20 mouse cellular contexts compared by ENCODE assay signal in genomic region chr1:165676993-165677392, GRCm38 (mm10). TPM values are rescaled to one million over a fixed set of nuclear protein-coding genes. Genes with fewer than 3 reads are reported as not detected.
DNase-seq lines count a peak whose midpoint lies in the region; ATAC-seq and TF ChIP-seq lines count a peak whose summit lies in the region.
"Had no signal": no experiment of that assay in that cellular context is flagged by ENCODE, and none has a peak within 500 bp of the region (broad histone marks: within the 10 kb centered on the region; RNA-seq: fewer than 3 reads in every experiment).

No protein-coding gene starts in this region.

- ATAC-seq in cerebellum, adult (ENCODE audit: insufficient number of reproducible peaks, low FRiP score, low TSS enrichment): peak; percentile 27; the same call in 1 of the 2 replicates
- peak; percentile 25; the same call in 1 of the 2 replicates for ATAC-seq in intestine, postnatal 0 days
- no peak for ATAC-seq in intestine, embryonic 15.5 days
- ATAC-seq in heart, embryonic 13.5 days (ENCODE audit: extremely low read depth, insufficient number of reproducible peaks, low FRiP score, low TSS enrichment): no peak
- ATAC-seq: forebrain, postnatal 0 days had no signal

- no peaks in the 10 kb centered on the region for H3K27me3 ChIP-seq in intestine, postnatal 0 days (replicated peaks; ENCODE audit: control insufficient read depth, insufficient read depth, low read length)
- H3K27me3 ChIP-seq in intestine, embryonic 15.5 days (replicated peaks): no peaks in the 10 kb centered on the region
- H3K27me3 ChIP-seq in heart, embryonic 13.5 days (replicated peaks): no peaks in the 10 kb centered on the region
- H3K27me3 ChIP-seq: embryonic facial prominence, embryonic 15.5 days; limb, embryonic 13.5 days; neural tube, embryonic 12.5 days had no signal

- no peak overlapping the region for H3K9ac ChIP-seq in intestine, postnatal 0 days (ENCODE audit: low read depth, low read length)
- H3K9ac ChIP-seq in intestine, embryonic 15.5 days: no peak overlapping the region
- peak overlapping the region; percentile 67 for H3K9ac ChIP-seq in heart, embryonic 13.5 days
- H3K9ac ChIP-seq: embryonic facial prominence, embryonic 15.5 days; forebrain, postnatal 0 days; limb, embryonic 13.5 days; liver, embryonic 14.5 days; neural tube, embryonic 12.5 days had no signal

- H3K27ac ChIP-seq in intestine, postnatal 0 days (ENCODE audit: low read depth, low read length): no peak overlapping the region
- H3K27ac ChIP-seq in intestine, embryonic 15.5 days: no peak overlapping the region
- peak overlapping the region; percentile 83 for H3K27ac ChIP-seq in heart, embryonic 13.5 days (replicated peaks)
- H3K27ac ChIP-seq: embryonic facial prominence, embryonic 15.5 days; limb, embryonic 13.5 days; liver, embryonic 14.5 days; neural tube, embryonic 12.5 days had no signal

- no peaks in the 10 kb centered on the region for H3K4me1 ChIP-seq in intestine, postnatal 0 days (replicated peaks; ENCODE audit: control insufficient read depth, insufficient read depth, low read length)
- peaks cover 7% of the 10 kb centered on the region; the same call in 1 of the 2 replicates for H3K4me1 ChIP-seq in intestine, embryonic 15.5 days (replicated peaks)
- H3K4me1 ChIP-seq in heart, embryonic 13.5 days: peaks cover 93% of the 10 kb centered on the region
- H3K4me1 ChIP-seq: neural tube, embryonic 12.5 days had no signal

- no peaks in the 10 kb centered on the region for H3K9me3 ChIP-seq in intestine, postnatal 0 days (ENCODE audit: control insufficient read depth)
- H3K9me3 ChIP-seq in intestine, embryonic 15.5 days: no peaks in the 10 kb centered on the region
- no peaks in the 10 kb centered on the region for H3K9me3 ChIP-seq in heart, embryonic 13.5 days
- H3K9me3 ChIP-seq: embryonic facial prominence, embryonic 15.5 days; limb, embryonic 13.5 days; neural tube, embryonic 12.5 days had no signal

- TF ChIP-seq CTCF in intestine, postnatal 0 days (IDR thresholded peaks at IDR 0.05; ENCODE audit: low read depth): no peak

- H3K4me2 ChIP-seq in intestine, postnatal 0 days (replicated peaks; ENCODE audit: low read depth): no peak overlapping the region
- H3K4me2 ChIP-seq in intestine, embryonic 15.5 days (replicated peaks): no peak overlapping the region
- H3K4me2 ChIP-seq in heart, embryonic 13.5 days: peak overlapping the region; percentile 27
- H3K4me2 ChIP-seq: embryonic facial prominence, embryonic 15.5 days; limb, embryonic 13.5 days; midbrain, embryonic 11.5 days; neural tube, embryonic 12.5 days had no signal

- H3K36me3 ChIP-seq in intestine, postnatal 0 days (ENCODE audit: control insufficient read depth, insufficient read depth): no peaks in the 10 kb centered on the region
- H3K36me3 ChIP-seq in intestine, embryonic 15.5 days: no peaks in the 10 kb centered on the region
- H3K36me3 ChIP-seq in heart, embryonic 13.5 days: peaks cover 40% of the 10 kb centered on the region
- H3K36me3 ChIP-seq: embryonic facial prominence, embryonic 15.5 days; limb, embryonic 13.5 days; neural tube, embryonic 12.5 days had no signal

- DNase-seq in cerebellum, postnatal 4 days (ENCODE audit: low spot score in 2 of 2): no peak
- DNase-seq in skeletal muscle tissue, adult 2 months (ENCODE audit: low read depth, low spot score): peak; percentile 92
- DNase-seq in spleen, postnatal 36 days (ENCODE audit: low spot score in 2 of 2): no peak
- no peak for DNase-seq in kidney, postnatal 10 days
- DNase-seq: adrenal gland, adult 8-10 months; cerebellum, adult 9-11 months; forebrain, postnatal 0 days; kidney, adult 8-10 months; kidney, postnatal 25 days; right cerebral cortex, adult 18-20 months; thymus, postnatal 36 days had no signal

- no peak overlapping the region for H3K4me3 ChIP-seq in intestine, postnatal 0 days (ENCODE audit: low read depth, low read length)
- H3K4me3 ChIP-seq in intestine, embryonic 15.5 days (replicated peaks): no peak overlapping the region
- no peak overlapping the region for H3K4me3 ChIP-seq in heart, embryonic 13.5 days
- H3K4me3 ChIP-seq: embryonic facial prominence, embryonic 15.5 days; limb, embryonic 13.5 days; neural tube, embryonic 12.5 days had no signal

- 75% methylated on average over 3 of the region's 3 CpGs for WGBS in intestine, postnatal 0 days
- WGBS in intestine, embryonic 15.5 days: 84% methylated on average over 3 of the region's 3 CpGs
- 23% methylated on average over 3 of the region's 3 CpGs for WGBS in heart, embryonic 13.5 days

RNA-seq across cellular contexts. Expression of gene Rcsd1, which starts 32.6 kb away (rescaled TPM):
- polyA plus RNA-seq in intestine, postnatal 0 days (2015; fragmentation: Nextera tagmentation; extraction: Ambion mirVana): 11.7 and 14.2 TPM in 2 replicates
- polyA plus RNA-seq in intestine, embryonic 15.5 days (2015; fragmentation: Nextera tagmentation; extraction: Ambion mirVana): 32.7 and 33.8 TPM in 2 replicates
- polyA plus RNA-seq in heart, embryonic 13.5 days (2015; fragmentation: Nextera tagmentation; extraction: Ambion mirVana): 83.9 and 95.4 TPM in 2 replicates

RNA-seq across cellular contexts. Expression of gene Mpzl1, which starts 42.7 kb away (rescaled TPM):
- polyA plus RNA-seq in intestine, postnatal 0 days (2015; fragmentation: Nextera tagmentation; extraction: Ambion mirVana): 53.3 and 56.3 TPM in 2 replicates
- polyA plus RNA-seq in intestine, embryonic 15.5 days (2015; fragmentation: Nextera tagmentation; extraction: Ambion mirVana): 129 and 130 TPM in 2 replicates
- polyA plus RNA-seq in heart, embryonic 13.5 days (2015; fragmentation: Nextera tagmentation; extraction: Ambion mirVana): 106 and 116 TPM in 2 replicates

Comparison
In these comparisons a context has a peak if more than half of its experiments do, and no peak if none do; other contexts are left out.
1. ATAC-seq: peak in cerebellum, adult (single experiment) and intestine, postnatal 0 days (single experiment); none in intestine, embryonic 15.5 days (single experiment) and heart, embryonic 13.5 days (single experiment).